Mouse (Mus musculus): ENCODE results near the gene Kcnj1.

DNA sequence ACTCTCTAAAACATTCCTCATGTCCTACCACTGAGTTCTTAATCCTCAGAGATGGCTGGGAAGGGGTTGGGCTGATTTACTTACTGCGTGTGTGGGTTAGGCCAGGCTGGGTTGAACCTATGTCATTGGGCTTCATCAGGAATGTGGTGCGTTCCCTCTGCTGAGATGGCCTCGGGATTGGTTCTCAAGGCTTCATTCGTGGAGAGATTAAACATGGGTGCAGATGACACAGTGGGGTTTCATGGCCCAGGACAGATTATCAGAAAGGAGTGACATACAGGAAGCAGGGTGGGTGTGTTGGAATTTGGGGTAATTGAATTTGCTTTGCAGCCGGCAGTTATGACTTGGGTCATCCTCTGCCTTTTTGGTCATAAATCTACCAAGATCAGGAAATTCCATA lies 39.2 kb downstream of the Kcnj1 start:
- TF ChIP-seq GATA1 (IDR thresholded peaks at IDR 0.05; ENCODE audit: borderline replicate concordance, low read length) (no peak), FLI1 (IDR thresholded peaks at IDR 0.05; ENCODE audit: low read length) (no peak)

Data from megakaryocyte, embryonic 14.5 days (primary cell).